Mouse (Mus musculus) embryonic facial prominence, embryonic 15.5 days (tissue): ENCODE measurements around the gene Atp8b4. TPM values are rescaled to one million over a fixed set of nuclear protein-coding genes. Genes with fewer than 3 reads are reported as not detected.

Experiments
- ATAC-seq: fragments of 200-750 bp; cut with Nextera tagmentation; 2 replicates; pipeline ENCODE4 v1.8.0; 2017; ENCODE audit warnings: low read depth, moderate TSS enrichment; ENCODE audit not compliant: insufficient number of reproducible peaks, low FRiP score, low TSS enrichment
- H3K27ac ChIP-seq: fragments of 300-500 bp; sonication (generic); replicated peaks from 2 replicates; pipeline ENCODE4 v1.5.1; 2015; ENCODE audit warnings: mild to moderate bottlenecking, inconsistent platforms
- H3K27me3 ChIP-seq: fragments of 300-500 bp; sonication (generic); 2 replicates; pipeline ENCODE4 v1.6.1; 2015; ENCODE audit warnings: inconsistent platforms
- H3K36me3 ChIP-seq: fragments of 300-500 bp; sonication (generic); 2 replicates; pipeline ENCODE4 v1.6.1; 2015; ENCODE audit warnings: mild to moderate bottlenecking, inconsistent platforms
- H3K4me1 ChIP-seq: fragments of 300-500 bp; sonication (generic); 2 replicates; pipeline ENCODE4 v1.6.1; 2015; ENCODE audit warnings: inconsistent platforms
- H3K4me2 ChIP-seq: fragments of 300-500 bp; sonication (generic); replicated peaks from 2 replicates; pipeline ENCODE4 v1.6.1; 2015; ENCODE audit warnings: mild to moderate bottlenecking, inconsistent platforms
- H3K4me3 ChIP-seq: fragments of 300-500 bp; sonication (generic); replicated peaks from 2 replicates; pipeline ENCODE4 v1.5.1; 2015; ENCODE audit warnings: mild to moderate bottlenecking, inconsistent platforms
- H3K9ac ChIP-seq: fragments of 300-500 bp; sonication (generic); 2 replicates; pipeline ENCODE4 v1.6.1; 2015; ENCODE audit warnings: inconsistent platforms
- H3K9me3 ChIP-seq: fragments of 300-500 bp; sonication (generic); replicated peaks from 2 replicates; pipeline ENCODE4 v1.6.1; 2016; ENCODE audit warnings: inconsistent platforms
- WGBS: fragments of 180-500 bp; shearing (Covaris S2); methylation state at CpG from one replicate; pipeline ENCODE4 v1.1.7; 2015; 5-methylcytosine and 5-hydroxymethylcytosine counted together
- polyA plus RNA-seq: library from polyadenylated mRNA; unstranded; fragments of >200 nt; fragmentation: Nextera tagmentation; extraction: Ambion mirVana; gene quantifications from 2 replicates; pipeline ENCODE4 v1.2.1, GENCODE M21; 2015

Atp8b4 gene
- polyA plus RNA-seq, 1 experiment from 2014 or later: 3.4 TPM

DNA sequence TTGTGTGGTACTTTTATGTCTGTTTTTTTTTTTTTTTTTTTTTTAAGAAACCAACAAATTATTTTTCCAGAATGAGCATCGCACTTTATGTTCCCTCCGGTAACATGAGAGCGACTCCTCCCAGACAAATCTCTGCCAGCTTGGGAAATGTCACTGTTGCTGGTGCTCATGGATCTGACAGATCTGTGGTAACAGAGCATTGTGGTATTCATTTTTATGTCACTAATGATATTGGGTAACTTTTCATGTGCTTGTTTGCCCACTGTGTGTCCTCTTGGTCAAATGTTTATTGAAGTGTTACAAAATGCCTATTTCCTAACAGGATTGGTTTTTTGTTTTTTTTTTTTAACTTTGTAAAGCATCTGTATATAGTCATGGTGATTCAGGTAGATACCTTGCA is 75.3 kb downstream of the Atp8b4 start:
- no peaks in the 10 kb centered on the region for H3K9me3 ChIP-seq
- WGBS: 56% methylated on average over 3 of the region's 3 CpGs
- H3K36me3 ChIP-seq: no peaks in the 10 kb centered on the region
- H3K4me1 ChIP-seq: no peaks in the 10 kb centered on the region
- H3K4me3 ChIP-seq: no peak overlapping the region
- no peak for ATAC-seq
- no peak overlapping the region for H3K27ac ChIP-seq
- H3K4me2 ChIP-seq: no peak overlapping the region
- H3K9ac ChIP-seq: no peak overlapping the region
- no peaks in the 10 kb centered on the region for H3K27me3 ChIP-seq

DNA sequence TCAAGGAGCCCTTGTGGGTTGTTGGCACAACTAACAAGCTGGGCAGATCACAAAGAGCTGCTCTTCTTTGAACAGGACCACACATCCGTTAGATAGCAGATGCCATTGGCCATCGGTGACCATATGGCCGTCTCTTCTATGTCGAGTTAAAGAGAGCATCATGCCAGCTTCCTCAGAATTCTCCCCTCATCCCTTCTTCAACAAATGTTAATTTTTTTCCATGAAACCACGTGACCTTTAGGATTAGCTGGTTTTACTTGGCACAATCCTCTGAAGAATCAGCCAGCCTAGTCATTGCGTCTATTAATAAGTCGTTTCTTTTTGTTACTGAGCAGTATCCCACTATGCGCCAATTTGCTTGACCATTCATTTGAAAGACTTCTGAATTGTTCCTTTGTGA is 75.8 kb downstream of the Atp8b4 start:
- H3K4me3 ChIP-seq: no peak overlapping the region
- no peaks in the 10 kb centered on the region for H3K36me3 ChIP-seq
- no peaks in the 10 kb centered on the region for H3K4me1 ChIP-seq
- no peak overlapping the region for H3K9ac ChIP-seq
- no peaks in the 10 kb centered on the region for H3K27me3 ChIP-seq
- ATAC-seq: no peak
- H3K27ac ChIP-seq: no peak overlapping the region
- H3K9me3 ChIP-seq: no peaks in the 10 kb centered on the region
- 82% methylated on average over 8 of the region's 8 CpGs for WGBS
- H3K4me2 ChIP-seq: no peak overlapping the region

GRCm38 (mm10) chr2:126420901-126421300 is 79.6 kb downstream of the Atp8b4 start:
- no peak for ATAC-seq
- no peaks in the 10 kb centered on the region for H3K27me3 ChIP-seq
- no peaks in the 10 kb centered on the region for H3K9me3 ChIP-seq
- no peak overlapping the region for H3K4me3 ChIP-seq
- WGBS: 85% methylated on average over 2 of the region's 2 CpGs
- no peak overlapping the region for H3K27ac ChIP-seq
- no peaks in the 10 kb centered on the region for H3K4me1 ChIP-seq
- no peaks in the 10 kb centered on the region for H3K36me3 ChIP-seq
- no peak overlapping the region for H3K9ac ChIP-seq
- no peak overlapping the region for H3K4me2 ChIP-seq

DNA sequence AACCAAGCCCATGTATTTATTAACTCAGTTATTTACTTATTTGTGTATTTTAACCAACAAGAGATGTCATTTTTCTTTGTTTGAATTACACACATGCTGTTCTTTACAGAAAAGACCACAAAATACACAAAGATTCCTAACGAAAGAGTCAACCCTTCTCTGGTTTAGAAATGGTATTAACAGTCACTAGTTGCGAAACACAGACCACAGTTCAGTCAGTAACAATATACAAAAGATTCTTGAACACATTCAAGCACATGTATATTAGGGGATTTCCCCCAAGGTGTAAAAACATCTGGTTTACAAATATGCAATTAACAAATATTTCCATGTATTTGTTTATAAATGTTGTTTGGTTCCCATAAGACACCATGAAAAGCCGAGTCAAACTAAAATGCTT is 81.6 kb downstream of the Atp8b4 start:
- 84% methylated on average over 3 of the region's 3 CpGs for WGBS
- H3K4me2 ChIP-seq: no peak overlapping the region
- no peaks in the 10 kb centered on the region for H3K27me3 ChIP-seq
- H3K4me3 ChIP-seq: no peak overlapping the region
- H3K9me3 ChIP-seq: no peaks in the 10 kb centered on the region
- no peaks in the 10 kb centered on the region for H3K36me3 ChIP-seq
- H3K27ac ChIP-seq: no peak overlapping the region
- ATAC-seq: no peak
- H3K4me1 ChIP-seq: no peaks in the 10 kb centered on the region
- H3K9ac ChIP-seq: no peak overlapping the region

DNA sequence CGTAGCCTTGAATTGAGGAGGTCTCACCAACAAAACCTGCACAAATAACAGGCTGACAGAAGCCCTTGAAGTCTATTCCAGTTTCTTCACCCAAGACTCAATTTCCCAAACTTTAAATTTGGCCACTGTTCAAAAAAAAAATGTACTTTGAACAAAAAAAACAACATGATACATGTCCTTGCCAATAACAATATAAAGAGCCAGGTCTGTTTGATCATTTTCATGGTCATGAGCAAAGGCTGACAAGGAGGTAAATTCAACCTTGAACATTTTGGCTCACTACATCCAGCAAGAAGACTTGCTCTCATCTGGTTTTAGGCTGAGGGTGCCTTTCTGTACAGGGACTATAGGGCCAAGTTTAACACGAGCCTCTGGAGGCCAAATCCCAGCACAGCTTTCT is 83.7 kb downstream of the Atp8b4 start:
- ATAC-seq: no peak
- no peak overlapping the region for H3K9ac ChIP-seq
- WGBS: 61% methylated on average over 2 of the region's 2 CpGs
- H3K4me1 ChIP-seq: no peaks in the 10 kb centered on the region
- no peak overlapping the region for H3K4me2 ChIP-seq
- no peaks in the 10 kb centered on the region for H3K36me3 ChIP-seq
- no peak overlapping the region for H3K27ac ChIP-seq
- H3K27me3 ChIP-seq: no peaks in the 10 kb centered on the region
- no peak overlapping the region for H3K4me3 ChIP-seq
- no peaks in the 10 kb centered on the region for H3K9me3 ChIP-seq

DNA sequence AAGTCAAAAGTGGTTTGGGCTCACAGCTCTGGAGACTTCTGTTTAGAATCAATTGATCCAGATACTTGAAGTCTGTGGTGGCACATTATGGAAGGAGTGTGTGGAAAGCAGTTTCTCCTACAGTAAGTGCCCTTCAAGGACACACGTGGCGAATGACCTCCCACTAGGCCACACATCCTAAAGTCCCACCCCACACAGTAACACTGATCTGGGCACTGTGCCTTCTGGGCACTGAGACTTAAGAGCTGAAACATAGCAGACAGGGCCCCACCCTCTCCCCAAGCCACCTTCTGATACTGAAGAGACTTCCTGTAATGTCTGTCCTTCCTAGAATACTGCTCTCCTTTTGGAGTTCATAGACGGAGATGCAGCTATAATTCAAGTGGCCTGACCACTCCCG is 84.5 kb downstream of the Atp8b4 start:
- Histone ChIP-seq H3K9me3 (no peaks in the 10 kb centered on the region), H3K27ac (no peak overlapping the region), H3K4me1 (no peaks in the 10 kb centered on the region), H3K27me3 (no peaks in the 10 kb centered on the region), H3K4me2 (no peak overlapping the region), H3K4me3 (no peak overlapping the region), H3K36me3 (no peaks in the 10 kb centered on the region), H3K9ac (no peak overlapping the region)
- ATAC-seq: no peak
- WGBS: 73% methylated on average over 4 of the region's 4 CpGs

DNA sequence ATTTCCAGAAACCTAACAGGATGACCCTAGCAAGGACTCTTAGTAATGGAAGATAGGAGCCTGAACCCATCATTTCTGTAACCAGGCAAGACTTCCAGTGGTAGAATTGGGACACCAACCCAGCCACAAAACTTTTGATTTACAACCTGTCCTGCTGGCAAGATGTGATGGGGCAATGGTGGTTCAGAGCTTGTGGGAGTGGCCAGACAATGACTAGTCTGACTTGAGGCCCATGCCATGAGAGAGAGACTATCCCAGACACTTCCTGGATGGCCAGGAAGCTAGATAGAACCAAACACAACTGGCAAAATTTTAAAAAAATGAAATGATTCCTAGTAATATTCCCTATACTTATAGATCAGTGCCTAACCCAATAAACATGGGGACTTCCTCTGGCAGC is 87.7 kb downstream of the Atp8b4 start:
- ATAC-seq: no peak
- H3K4me3 ChIP-seq: no peak overlapping the region
- no peaks in the 10 kb centered on the region for H3K9me3 ChIP-seq
- H3K27ac ChIP-seq: no peak overlapping the region
- no peaks in the 10 kb centered on the region for H3K27me3 ChIP-seq
- no peak overlapping the region for H3K4me2 ChIP-seq
- H3K4me1 ChIP-seq: no peaks in the 10 kb centered on the region
- H3K9ac ChIP-seq: no peak overlapping the region
- no peaks in the 10 kb centered on the region for H3K36me3 ChIP-seq

DNA sequence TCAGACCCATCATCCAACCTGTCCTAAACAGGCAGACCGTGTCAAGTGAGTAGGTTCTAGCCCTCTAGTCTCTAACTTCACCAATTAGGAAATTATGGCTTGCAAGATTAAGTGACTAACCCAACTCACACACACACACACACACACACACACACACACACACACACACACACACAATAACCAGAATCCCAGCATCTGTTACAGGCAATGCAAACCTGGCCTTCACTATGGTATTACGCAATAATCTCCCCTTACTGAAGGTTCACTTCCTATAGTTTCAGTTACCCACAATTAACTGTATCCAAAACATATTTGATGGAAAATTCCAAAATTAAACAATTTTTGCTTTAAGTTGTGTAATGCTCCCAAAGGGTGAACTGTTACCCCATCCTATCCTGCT is 101.0 kb downstream of the Atp8b4 start:
- Histone ChIP-seq H3K4me2 (no peak overlapping the region), H3K27ac (no peak overlapping the region), H3K27me3 (no peaks in the 10 kb centered on the region), H3K9me3 (no peaks in the 10 kb centered on the region), H3K4me1 (no peaks in the 10 kb centered on the region), H3K4me3 (no peak overlapping the region), H3K9ac (no peak overlapping the region), H3K36me3 (no peaks in the 10 kb centered on the region)
- 93% methylated on average over 2 of the region's 2 CpGs for WGBS
- no peak for ATAC-seq

DNA sequence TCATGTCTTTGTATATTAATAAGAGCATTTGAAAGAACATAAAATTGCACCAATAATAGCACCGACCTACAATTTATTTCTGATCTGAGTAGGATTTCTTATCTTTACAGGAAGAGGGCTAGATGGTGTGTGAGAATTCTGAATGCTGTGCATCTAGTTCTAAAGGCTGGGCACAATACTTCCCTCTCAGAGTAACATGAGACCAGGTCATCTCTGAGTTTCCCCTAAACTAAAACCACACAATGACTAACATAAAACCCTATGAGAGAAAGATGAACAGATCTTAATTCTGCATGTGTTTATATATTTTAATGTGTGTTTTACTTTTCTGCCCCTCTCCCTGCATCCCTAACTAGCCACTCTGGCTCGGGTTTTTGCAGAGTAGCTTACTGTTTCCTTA is 101.5 kb downstream of the Atp8b4 start:
- H3K27ac ChIP-seq: no peak overlapping the region
- no peaks in the 10 kb centered on the region for H3K36me3 ChIP-seq
- WGBS: 58% methylated on average over 2 of the region's 2 CpGs
- no peak overlapping the region for H3K4me2 ChIP-seq
- no peak overlapping the region for H3K9ac ChIP-seq
- H3K4me1 ChIP-seq: no peaks in the 10 kb centered on the region
- H3K4me3 ChIP-seq: no peak overlapping the region
- ATAC-seq: no peak
- no peaks in the 10 kb centered on the region for H3K9me3 ChIP-seq
- H3K27me3 ChIP-seq: no peaks in the 10 kb centered on the region

GRCm38 (mm10) chr2:126398216-126398615 is 102.3 kb downstream of the Atp8b4 start:
- Histone ChIP-seq H3K9ac (no peak overlapping the region), H3K4me3 (no peak overlapping the region), H3K36me3 (no peaks in the 10 kb centered on the region), H3K9me3 (no peaks in the 10 kb centered on the region), H3K4me1 (no peaks in the 10 kb centered on the region), H3K27me3 (no peaks in the 10 kb centered on the region), H3K27ac (no peak overlapping the region), H3K4me2 (no peak overlapping the region)
- ATAC-seq: no peak
- WGBS: 69% methylated on average over 2 of the region's 2 CpGs

DNA sequence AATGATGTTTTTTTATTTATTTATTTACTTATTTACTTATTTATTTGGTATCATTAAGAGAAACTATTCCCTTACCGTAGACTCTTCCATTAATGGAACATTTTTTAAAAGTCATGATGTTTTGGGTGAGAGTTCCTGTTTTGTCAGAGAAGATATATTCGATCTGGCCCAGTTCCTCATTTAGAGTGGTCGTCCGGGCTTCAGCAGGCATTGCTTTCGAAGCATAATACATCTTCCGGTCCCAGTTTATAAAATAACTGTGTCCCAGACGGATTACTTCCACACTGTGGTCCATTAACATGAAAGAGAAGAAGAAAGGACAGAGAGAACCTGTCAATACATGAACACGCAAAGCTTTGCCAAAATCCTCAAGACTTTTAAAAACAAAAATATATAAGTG is 103.0 kb downstream of the Atp8b4 start:
- Histone ChIP-seq H3K4me1 (no peaks in the 10 kb centered on the region), H3K27me3 (no peaks in the 10 kb centered on the region), H3K4me3 (no peak overlapping the region), H3K27ac (no peak overlapping the region), H3K9ac (no peak overlapping the region), H3K36me3 (no peaks in the 10 kb centered on the region), H3K4me2 (no peak overlapping the region), H3K9me3 (no peaks in the 10 kb centered on the region)
- no peak for ATAC-seq
- WGBS: 74% methylated on average over 8 of the region's 8 CpGs

DNA sequence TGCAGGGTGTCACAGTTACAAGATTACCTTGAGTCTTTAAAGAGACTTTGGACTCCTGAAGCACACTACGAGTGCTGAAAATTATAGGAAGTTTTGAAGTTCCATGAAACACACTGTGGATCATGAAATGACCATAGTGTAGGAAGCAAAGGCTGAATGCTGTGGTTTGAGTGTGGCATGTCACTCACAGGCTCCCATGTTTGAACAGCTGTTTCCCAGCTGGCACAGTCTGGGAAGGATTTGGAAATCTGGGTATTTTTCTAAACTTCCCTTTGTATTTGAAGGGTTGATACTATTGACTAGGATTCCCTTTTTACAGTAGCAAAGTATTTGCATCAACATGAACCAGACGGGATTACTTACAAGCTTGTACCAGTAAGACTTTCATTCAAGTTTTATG is 105.5 kb downstream of the Atp8b4 start:
- no peak overlapping the region for H3K4me2 ChIP-seq
- no peak overlapping the region for H3K9ac ChIP-seq
- WGBS: 49% methylated on average over 2 of the region's 2 CpGs
- no peak overlapping the region for H3K27ac ChIP-seq
- no peaks in the 10 kb centered on the region for H3K36me3 ChIP-seq
- H3K4me1 ChIP-seq: no peaks in the 10 kb centered on the region
- H3K27me3 ChIP-seq: no peaks in the 10 kb centered on the region
- ATAC-seq: no peak
- H3K9me3 ChIP-seq: no peaks in the 10 kb centered on the region
- no peak overlapping the region for H3K4me3 ChIP-seq
